Mouse (Mus musculus): ENCODE measurements at regions not wholly inside any gene's neighbourhood (a gene's known extent, or its start where the extent isn't known, plus 50 kb on each side); places are given as distances from the start of the nearest gene placed in this dataset.
"Not testable (repeated sequence)": the region's sequence is repeated elsewhere in the genome, so short reads cannot be mapped to it uniquely, and the experiment has no call there.

GRCm38 (mm10) chr2:171593884-171594283, 449.4 kb downstream of the Cbln4 start:
- in situ Hi-C loops (cut with MboI, MseI): no loop called here

GRCm38 (mm10) chr2:171592315-171592714, 451.0 kb downstream of the Cbln4 start:
- in situ Hi-C loops (cut with MboI, MseI): no loop called here

- in situ Hi-C loops (cut with MboI, MseI): no loop called here
Observed at GRCm38 (mm10) chr2:171588158-171588557, 455.1 kb downstream of the Cbln4 start.

- in situ Hi-C loops (cut with MboI, MseI): no loop called here
Observed at GRCm38 (mm10) chr2:171587635-171588034, 455.6 kb downstream of the Cbln4 start.

- in situ Hi-C loops (cut with MboI, MseI): no loop called here
Observed at GRCm38 (mm10) chr2:171586853-171587220, 456.4 kb downstream of the Cbln4 start.

GRCm38 (mm10) chr2:171586217-171586852, 456.9 kb downstream of the Cbln4 start:
- in situ Hi-C loops (cut with MboI, MseI): no loop called here

GRCm38 (mm10) chr2:171574360-171574759, 468.9 kb downstream of the Cbln4 start:
- in situ Hi-C loops (cut with MboI, MseI): no loop called here

GRCm38 (mm10) chr2:171562656-171563055, 480.6 kb downstream of the Cbln4 start:
- in situ Hi-C loops (cut with MboI, MseI): no loop called here

- in situ Hi-C loops (cut with MboI, MseI): not testable (repeated sequence)
Observed at GRCm38 (mm10) chr2:171542768-171543167, 500.5 kb downstream of the Cbln4 start.

GRCm38 (mm10) chr2:171514876-171515275, 528.4 kb downstream of the Cbln4 start:
- in situ Hi-C loops (cut with MboI, MseI): no loop called here

GRCm38 (mm10) chr2:171496620-171497019, 546.6 kb downstream of the Cbln4 start:
- in situ Hi-C loops (cut with MboI, MseI): no loop called here

- in situ Hi-C loops (cut with MboI, MseI): no loop called here
Observed at GRCm38 (mm10) chr2:171493741-171494140, 549.5 kb downstream of the Cbln4 start.

GRCm38 (mm10) chr2:171487284-171487683, 556.0 kb downstream of the Cbln4 start:
- in situ Hi-C loops (cut with MboI, MseI): no loop called here

- in situ Hi-C loops (cut with MboI, MseI): no loop called here
Observed at GRCm38 (mm10) chr2:171453241-171453640, 590.0 kb downstream of the Cbln4 start.

- in situ Hi-C loops (cut with MboI, MseI): no loop called here
Observed at GRCm38 (mm10) chr2:171406057-171406456, 637.2 kb downstream of the Cbln4 start.

- in situ Hi-C loops (cut with MboI, MseI): no loop called here
Observed at GRCm38 (mm10) chr2:171388936-171389335, 654.3 kb downstream of the Cbln4 start.

GRCm38 (mm10) chr2:171373457-171373856, 641.9 kb downstream of the Dok5 start:
- in situ Hi-C loops (cut with MboI, MseI): no loop called here

GRCm38 (mm10) chr2:171373016-171373415, 641.4 kb downstream of the Dok5 start:
- in situ Hi-C loops (cut with MboI, MseI): no loop called here

- in situ Hi-C loops (cut with MboI, MseI): no loop called here
Observed at GRCm38 (mm10) chr2:171371751-171372150, 640.1 kb downstream of the Dok5 start.

GRCm38 (mm10) chr2:171365553-171365952, 633.9 kb downstream of the Dok5 start:
- in situ Hi-C loops (cut with MboI, MseI): no loop called here

GRCm38 (mm10) chr2:171364621-171365020, 633.0 kb downstream of the Dok5 start:
- in situ Hi-C loops (cut with MboI, MseI): no loop called here

- in situ Hi-C loops (cut with MboI, MseI): no loop called here
Observed at GRCm38 (mm10) chr2:171363381-171363780, 631.8 kb downstream of the Dok5 start.

- in situ Hi-C loops (cut with MboI, MseI): no loop called here
Observed at GRCm38 (mm10) chr2:171358071-171358760, 626.6 kb downstream of the Dok5 start.

All from T-helper 17 cell (primary cell).